Mouse (Mus musculus) stomach, embryonic 16.5 days (tissue): ENCODE measurements around the gene Casz1. TPM values are rescaled to one million over a fixed set of nuclear protein-coding genes. Genes with fewer than 3 reads are reported as not detected.

Experiments used
- ATAC-seq: fragments of 200-750 bp; cut with Nextera tagmentation; 2 replicates; pipeline ENCODE4 v1.8.0; 2017; ENCODE audit warnings: moderate number of reproducible peaks, moderate TSS enrichment; ENCODE audit not compliant: insufficient read depth, low FRiP score
- H3K27ac ChIP-seq: fragments of 300-500 bp; sonication (generic); 2 replicates; pipeline ENCODE4 v1.5.1; 2014; ENCODE audit warnings: low read length
- H3K27me3 ChIP-seq: fragments of 300-500 bp; sonication (generic); 2 replicates; pipeline ENCODE4 v1.6.1; 2014; ENCODE audit warnings: low read length, control low read depth, mixed read lengths; ENCODE audit not compliant: control insufficient read depth, insufficient read depth
- H3K36me3 ChIP-seq: fragments of 300-500 bp; sonication (generic); 2 replicates; pipeline ENCODE4 v1.6.1; 2014; ENCODE audit warnings: low read length; ENCODE audit not compliant: control insufficient read depth, insufficient read depth
- H3K4me1 ChIP-seq: fragments of 300-500 bp; sonication (generic); 2 replicates; pipeline ENCODE4 v1.6.1; 2014; ENCODE audit warnings: low read length, control low read depth, mixed read lengths; ENCODE audit not compliant: control insufficient read depth, insufficient read depth
- H3K4me2 ChIP-seq: fragments of 300-500 bp; sonication (generic); 2 replicates; pipeline ENCODE4 v1.6.1; 2014; ENCODE audit warnings: low read depth, low read length, mixed read lengths
- H3K4me3 ChIP-seq: fragments of 300-500 bp; sonication (generic); replicated peaks from 2 replicates; pipeline ENCODE4 v1.5.1; 2014; ENCODE audit warnings: mild to moderate bottlenecking, low read length
- H3K9ac ChIP-seq: fragments of 300-500 bp; sonication (generic); 2 replicates; pipeline ENCODE4 v1.6.1; 2014; ENCODE audit warnings: low read length
- H3K9me3 ChIP-seq: fragments of 300-500 bp; sonication (generic); replicated peaks from 2 replicates; pipeline ENCODE4 v1.6.1; 2016; ENCODE audit warnings: low read length, control low read depth; ENCODE audit not compliant: control insufficient read depth
- WGBS: fragments of 180-500 bp; shearing (Covaris S2); extraction: QIAGEN DNeasy Blood & Tissue Kit; methylation state at CpG from one replicate; pipeline ENCODE4 v1.1.7; 2014; 5-methylcytosine and 5-hydroxymethylcytosine counted together
- polyA plus RNA-seq: library from polyadenylated mRNA; unstranded; fragments of >200 nt; fragmentation: Nextera tagmentation; extraction: Ambion mirVana; gene quantifications from 2 replicates; pipeline ENCODE4 v1.2.1, GENCODE M21; 2015

Casz1 gene
- polyA plus RNA-seq, 1 experiment from 2014 or later = 9.9 TPM

- Histone ChIP-seq H3K9me3 (no peaks in the 10 kb centered on the region), H3K27me3 (peaks cover 15% of the 10 kb centered on the region), H3K36me3 (no peaks in the 10 kb centered on the region), H3K9ac (no peak overlapping the region), H3K4me1 (no peaks in the 10 kb centered on the region), H3K4me3 (no peak overlapping the region), H3K27ac (no peak overlapping the region), H3K4me2 (no peak overlapping the region)
- 57% methylated on average over 6 of the region's 6 CpGs for WGBS
- no peak for ATAC-seq
Measured at GRCm38 (mm10) chr4:148772658-148773057, 31.6 kb upstream of the Casz1 start.

GRCm38 (mm10) chr4:148774036-148774435, 30.2 kb upstream of the Casz1 start:
- no peak overlapping the region for H3K4me3 ChIP-seq
- H3K36me3 ChIP-seq = no peaks in the 10 kb centered on the region
- H3K27ac ChIP-seq = no peak overlapping the region
- no peaks in the 10 kb centered on the region for H3K4me1 ChIP-seq
- H3K9ac ChIP-seq = no peak overlapping the region
- no peaks in the 10 kb centered on the region for H3K9me3 ChIP-seq
- no peak overlapping the region for H3K4me2 ChIP-seq
- peaks cover 15% of the 10 kb centered on the region for H3K27me3 ChIP-seq
- no peak for ATAC-seq
- WGBS = 71% methylated on average over 6 of the region's 6 CpGs

GRCm38 (mm10) chr4:148775476-148776269, 28.6 kb upstream of the Casz1 start:
- Histone ChIP-seq H3K9ac (no peak overlapping the region), H3K4me3 (no peak overlapping the region), H3K27me3 (peaks cover 13% of the 10 kb centered on the region), H3K4me1 (no peaks in the 10 kb centered on the region), H3K36me3 (no peaks in the 10 kb centered on the region), H3K9me3 (no peaks in the 10 kb centered on the region), H3K4me2 (no peak overlapping the region), H3K27ac (no peak overlapping the region)
- 65% methylated on average over 10 of the region's 10 CpGs for WGBS
- no peak for ATAC-seq

- no peak overlapping the region for H3K9ac ChIP-seq
- no peak overlapping the region for H3K27ac ChIP-seq
- no peak overlapping the region for H3K4me3 ChIP-seq
- H3K4me2 ChIP-seq = no peak overlapping the region
- WGBS = 41% methylated on average over 8 of the region's 8 CpGs
- H3K4me1 ChIP-seq = no peaks in the 10 kb centered on the region
- no peak for ATAC-seq
- no peaks in the 10 kb centered on the region for H3K27me3 ChIP-seq
- no peaks in the 10 kb centered on the region for H3K36me3 ChIP-seq
- H3K9me3 ChIP-seq = no peaks in the 10 kb centered on the region
Measured at GRCm38 (mm10) chr4:148780097-148780621, 24.1 kb upstream of the Casz1 start.

GRCm38 (mm10) chr4:148781516-148781915, 22.7 kb upstream of the Casz1 start:
- no peak overlapping the region for H3K9ac ChIP-seq
- no peaks in the 10 kb centered on the region for H3K4me1 ChIP-seq
- H3K36me3 ChIP-seq = no peaks in the 10 kb centered on the region
- ATAC-seq = no peak
- H3K27ac ChIP-seq = no peak overlapping the region
- no peak overlapping the region for H3K4me2 ChIP-seq
- no peaks in the 10 kb centered on the region for H3K9me3 ChIP-seq
- H3K4me3 ChIP-seq = no peak overlapping the region
- H3K27me3 ChIP-seq = no peaks in the 10 kb centered on the region
- WGBS = 77% methylated on average over 7 of the region's 7 CpGs

GRCm38 (mm10) chr4:148782880-148783279, 21.3 kb upstream of the Casz1 start:
- H3K4me1 ChIP-seq = 0 out of 2 replicates have a peak, but pooled peaks cover 4% of the 10 kb centered on the region
- H3K4me2 ChIP-seq = no peak overlapping the region
- ATAC-seq = no peak
- H3K9ac ChIP-seq = no peak overlapping the region
- H3K27ac ChIP-seq = no peak overlapping the region
- H3K4me3 ChIP-seq = no peak overlapping the region
- H3K36me3 ChIP-seq = no peaks in the 10 kb centered on the region
- H3K27me3 ChIP-seq = no peaks in the 10 kb centered on the region
- WGBS = 81% methylated on average over 6 of the region's 6 CpGs
- H3K9me3 ChIP-seq = no peaks in the 10 kb centered on the region

- H3K9me3 ChIP-seq = no peaks in the 10 kb centered on the region
- WGBS = 65% methylated on average over 6 of the region's 6 CpGs
- ATAC-seq = no peak
Measured at GRCm38 (mm10) chr4:148783760-148784159, 20.5 kb upstream of the Casz1 start.

GRCm38 (mm10) chr4:148785053-148785567, 19.1 kb upstream of the Casz1 start:
- 74% methylated on average over 6 of the region's 6 CpGs for WGBS
- ATAC-seq = no peak
- Histone ChIP-seq H3K4me2 (no peak overlapping the region), H3K9ac (no peak overlapping the region), H3K27ac (no peak overlapping the region), H3K9me3 (no peaks in the 10 kb centered on the region), H3K36me3 (no peaks in the 10 kb centered on the region), H3K27me3 (no peaks in the 10 kb centered on the region), H3K4me3 (no peak overlapping the region), H3K4me1 (0 out of 2 replicates have a peak, but pooled peaks cover 4% of the 10 kb centered on the region)

More at GRCm38 (mm10) chr4:148783760-148784159, 20.5 kb upstream of the Casz1 start:
- Histone ChIP-seq H3K4me2 (no peak overlapping the region), H3K27ac (no peak overlapping the region), H3K4me1 (0 out of 2 replicates have a peak, but pooled peaks cover 4% of the 10 kb centered on the region), H3K9ac (no peak overlapping the region), H3K36me3 (no peaks in the 10 kb centered on the region), H3K4me3 (no peak overlapping the region), H3K27me3 (no peaks in the 10 kb centered on the region)

GRCm38 (mm10) chr4:148785995-148786394, 18.2 kb upstream of the Casz1 start:
- no peak overlapping the region for H3K27ac ChIP-seq
- no peak overlapping the region for H3K4me2 ChIP-seq
- H3K4me1 ChIP-seq = 0 out of 2 replicates have a peak, but pooled peaks cover 4% of the 10 kb centered on the region
- H3K36me3 ChIP-seq = no peaks in the 10 kb centered on the region
- 75% methylated on average over 8 of the region's 8 CpGs for WGBS
- H3K4me3 ChIP-seq = no peak overlapping the region
- no peaks in the 10 kb centered on the region for H3K9me3 ChIP-seq
- no peak overlapping the region for H3K9ac ChIP-seq
- no peak for ATAC-seq
- no peaks in the 10 kb centered on the region for H3K27me3 ChIP-seq
